In genomic region chr2:103566423-103566712, GRCm38 (mm10) we compare ENCODE assay signal across 8 mouse cellular contexts. TPM values are rescaled to one million over a fixed set of nuclear protein-coding genes. Genes with fewer than 3 reads are reported as not detected.
DNase-seq lines count a peak whose midpoint lies in the region; ATAC-seq and TF ChIP-seq lines count a peak whose summit lies in the region.

No protein-coding gene starts in this region.

- DNase-seq in layer of hippocampus, adult 2 months (ENCODE audit: low spot score in 2 of 2) = no peak
- DNase-seq in layer of hippocampus, postnatal 36 days = no peak
- DNase-seq in embryonic facial prominence, embryonic 10.5 days (ENCODE audit: low spot score) = no peak
- no peak for DNase-seq in midbrain, postnatal 0 days (ENCODE audit: low spot score)
- no peak for DNase-seq in adrenal gland, adult (ENCODE audit: inconsistent age in 2 of 2, low spot score in 1 of 2)
- no peak for DNase-seq in cerebellum, adult 9-10 months
- DNase-seq in urinary bladder, adult 18-20 months (ENCODE audit: low spot score in 2 of 2) = no peak

- peak overlapping the region; percentile 78 for H3K27ac ChIP-seq in layer of hippocampus, adult 2 months
- peak overlapping the region; percentile 86 for H3K27ac ChIP-seq in embryonic facial prominence, embryonic 10.5 days (replicated peaks)
- H3K27ac ChIP-seq in midbrain, postnatal 0 days (ENCODE audit: low read depth, low read length) = peak overlapping the region; percentile 44; the same call in 1 of the 2 replicates

- H3K9me3 ChIP-seq in embryonic facial prominence, embryonic 10.5 days = no peaks in the 10 kb centered on the region
- H3K9me3 ChIP-seq in midbrain, postnatal 0 days (ENCODE audit: low read length) = no peaks in the 10 kb centered on the region

- peak; percentile 11 for ATAC-seq in inflammation-experienced regulatory T-cells, adult 6 months
- peak; percentile 32 for ATAC-seq in midbrain, postnatal 0 days (ENCODE audit: low FRiP score)

- no peaks in the 10 kb centered on the region for H3K36me3 ChIP-seq in embryonic facial prominence, embryonic 10.5 days (replicated peaks)
- H3K36me3 ChIP-seq in midbrain, postnatal 0 days (ENCODE audit: insufficient read depth, low read length) = no peaks in the 10 kb centered on the region

- H3K9ac ChIP-seq in midbrain, postnatal 0 days (replicated peaks; ENCODE audit: low read length, poor library complexity, severe bottlenecking) = peak overlapping the region; percentile 55

- peak overlapping the region; percentile 98 for H3K4me2 ChIP-seq in midbrain, postnatal 0 days (ENCODE audit: low read depth, low read length, poor library complexity, severe bottlenecking)

- no peak for TF ChIP-seq CTCF in layer of hippocampus, adult 2 months (conservative IDR thresholded peaks at IDR 0.05)
- TF ChIP-seq CTCF in midbrain, postnatal 0 days (IDR thresholded peaks at IDR 0.05) = no peak

- peaks cover 68% of the 10 kb centered on the region for H3K27me3 ChIP-seq in embryonic facial prominence, embryonic 10.5 days (replicated peaks; ENCODE audit: low read depth, poor library complexity, severe bottlenecking)
- H3K27me3 ChIP-seq in midbrain, postnatal 0 days (ENCODE audit: insufficient read depth, low read length) = no peaks in the 10 kb centered on the region

- peak overlapping the region; percentile 68 for H3K4me3 ChIP-seq in layer of hippocampus, adult 2 months
- H3K4me3 ChIP-seq in embryonic facial prominence, embryonic 10.5 days = peak overlapping the region; percentile 80
- H3K4me3 ChIP-seq in midbrain, postnatal 0 days (ENCODE audit: low read depth, low read length) = peak overlapping the region; percentile 65

- peaks cover 61% of the 10 kb centered on the region for H3K4me1 ChIP-seq in embryonic facial prominence, embryonic 10.5 days
- H3K4me1 ChIP-seq in midbrain, postnatal 0 days (ENCODE audit: insufficient read depth, low read length) = peaks cover 6% of the 10 kb centered on the region; the same call in 1 of the 2 replicates

- under 1% methylated on average over 40 of the region's 40 CpGs for WGBS in embryonic facial prominence, embryonic 10.5 days
- WGBS in midbrain, postnatal 0 days = under 1% methylated on average over 35 of the region's 40 CpGs

RNA-seq across cellular contexts. Expression of gene Abtb2, which starts 0.3 kb away (rescaled TPM):
- total RNA-seq in layer of hippocampus, adult 2 months (2021) = 10 to 100 TPM in 1 of 2 experiments, 1 to 10 TPM in 1; 9.5 to 10.3 TPM
- total RNA-seq in layer of hippocampus, postnatal 36 days (2021) = 10 to 100 TPM; 11.8 to 12.0 TPM
- polyA plus RNA-seq in embryonic facial prominence, embryonic 10.5 days (2016; fragmentation: Nextera tagmentation; extraction: Ambion mirVana) = 9.9 and 13.1 TPM in 2 replicates
- 10 to 100 TPM in 2 of 3 experiments, 1 to 10 TPM in 1; 7.6 to 11.6 (median 10.8) TPM for polyA plus RNA-seq in inflammation-experienced regulatory T-cells, adult 6 months (2017; shearing (Covaris generic))
- total RNA-seq in midbrain, postnatal 0 days (2014; rRNA removed) = 21.8 and 22.0 TPM in 2 replicates
- polyA plus RNA-seq in midbrain, postnatal 0 days (2015; fragmentation: Nextera tagmentation; extraction: Ambion mirVana) = 7.4 and 7.6 TPM in 2 replicates
